Mouse (Mus musculus) left cerebral cortex, adult 9 months (tissue): ENCODE results near the gene Dnph1.
"Not testable (repeated sequence)": the region's sequence is repeated elsewhere in the genome, so short reads cannot be mapped to it uniquely, and the experiment has no call there.

Experiments used
- DNase-seq, 2 experiments: peaks; one replicate each; pipeline ENCODE4 v3.0.0; 2022; ENCODE audit warnings: low spot score in 2 of 2

Dnph1 gene

DNA sequence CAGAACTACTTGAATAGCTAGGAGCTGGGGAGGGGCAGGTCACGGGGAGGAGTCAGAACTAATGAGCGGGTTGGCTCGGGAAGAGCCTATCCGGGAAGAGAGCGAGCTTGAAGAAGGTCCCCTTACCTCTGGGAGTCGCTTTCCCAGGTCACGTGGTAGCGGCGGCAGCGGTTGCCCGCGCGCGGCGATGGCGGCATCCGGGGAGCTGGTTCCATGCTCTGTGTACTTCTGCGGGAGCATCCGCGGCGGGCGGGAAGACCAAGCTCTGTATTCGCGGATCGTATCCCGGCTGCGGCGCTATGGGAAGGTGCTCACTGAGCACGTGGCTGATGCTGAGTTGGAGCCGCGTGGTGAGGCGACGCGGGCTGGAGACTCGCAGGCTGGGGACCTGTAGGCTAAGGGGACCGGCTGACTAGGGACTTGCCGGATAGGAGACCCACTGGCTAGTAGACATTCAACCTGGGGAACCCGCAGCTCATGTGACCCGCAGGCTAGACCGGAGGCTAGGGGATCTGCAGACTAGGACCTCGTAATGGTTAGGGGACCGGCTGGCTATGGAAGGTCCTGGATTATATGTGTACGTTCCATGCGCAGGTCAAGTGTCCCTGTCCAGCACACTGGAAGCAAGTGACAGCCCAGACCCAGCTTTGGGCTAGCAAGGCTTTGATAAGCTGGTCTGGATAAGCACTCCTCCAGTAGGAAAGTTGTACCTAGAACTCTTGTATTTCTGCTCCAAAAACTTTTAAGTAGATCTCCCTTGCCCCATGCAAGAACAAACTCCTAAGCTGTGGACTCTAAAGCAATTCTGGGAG, at the start of gene Dnph1:
Gene Dnph1, plus strand, starts transcription at position 89 of the 812 bp plus-strand sequence.
- peak; percentile 51 to 80 for DNase-seq

- no peak for DNase-seq
Measured at GRCm38 (mm10) chr17:46452683-46453082, 43.8 kb upstream of the Dnph1 start.

DNA sequence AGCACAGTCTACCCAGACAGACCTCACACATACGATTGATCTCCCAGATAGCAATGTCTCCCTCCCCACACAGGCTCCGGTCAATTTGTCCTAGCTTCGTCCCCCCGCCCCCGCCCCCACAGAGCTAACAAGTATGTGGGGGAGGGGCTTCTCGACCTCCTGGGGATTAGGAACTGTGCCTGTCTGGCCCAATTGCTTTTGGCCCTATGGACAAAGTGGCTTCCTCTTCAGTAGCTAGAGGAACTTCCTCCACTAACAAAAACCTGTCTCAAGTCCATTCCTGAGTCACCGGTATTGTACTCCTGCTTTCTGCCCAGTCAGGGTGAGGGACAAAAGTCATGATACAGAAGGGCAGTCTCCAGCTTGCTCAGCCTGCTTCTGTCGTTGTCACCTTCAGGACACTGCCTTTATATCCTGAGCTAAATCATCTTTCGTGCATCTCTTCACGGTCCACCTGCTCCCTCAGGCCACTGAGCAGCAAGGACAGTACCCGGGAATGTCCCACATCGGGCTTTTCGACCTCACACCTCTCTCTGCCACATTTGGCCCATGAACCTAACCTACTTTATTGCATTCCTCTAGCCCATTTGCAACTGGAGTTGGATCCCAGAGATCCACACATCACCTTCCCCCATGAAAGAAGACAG, 43.1 kb upstream of the Dnph1 start:
- DNase-seq = no peak

DNA sequence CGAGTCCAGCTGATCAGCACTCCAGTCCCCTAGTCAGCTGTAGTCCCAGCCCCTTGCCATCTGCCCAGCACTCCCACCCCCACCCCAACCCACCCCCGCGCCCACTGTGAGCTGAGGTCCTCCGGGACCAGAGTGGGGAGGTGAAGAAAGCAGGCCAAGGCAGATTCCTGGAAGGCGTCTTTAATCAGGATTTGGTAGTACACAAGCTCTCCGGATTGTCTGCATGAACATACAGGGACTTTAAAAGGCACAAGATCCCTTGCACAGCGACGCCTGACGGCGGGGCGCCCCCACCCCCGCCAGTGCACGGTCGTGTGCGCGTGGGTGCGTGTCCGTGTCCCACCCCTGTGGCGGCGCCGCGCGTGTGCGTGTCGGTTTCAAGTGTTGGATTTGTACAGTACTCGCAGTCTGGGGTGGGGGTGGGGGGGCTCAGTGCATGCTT, 42.5 kb upstream of the Dnph1 start:
- DNase-seq = no peak

GRCm38 (mm10) chr17:46454539-46454938, 42.0 kb upstream of the Dnph1 start:
- DNase-seq = no peak

DNA sequence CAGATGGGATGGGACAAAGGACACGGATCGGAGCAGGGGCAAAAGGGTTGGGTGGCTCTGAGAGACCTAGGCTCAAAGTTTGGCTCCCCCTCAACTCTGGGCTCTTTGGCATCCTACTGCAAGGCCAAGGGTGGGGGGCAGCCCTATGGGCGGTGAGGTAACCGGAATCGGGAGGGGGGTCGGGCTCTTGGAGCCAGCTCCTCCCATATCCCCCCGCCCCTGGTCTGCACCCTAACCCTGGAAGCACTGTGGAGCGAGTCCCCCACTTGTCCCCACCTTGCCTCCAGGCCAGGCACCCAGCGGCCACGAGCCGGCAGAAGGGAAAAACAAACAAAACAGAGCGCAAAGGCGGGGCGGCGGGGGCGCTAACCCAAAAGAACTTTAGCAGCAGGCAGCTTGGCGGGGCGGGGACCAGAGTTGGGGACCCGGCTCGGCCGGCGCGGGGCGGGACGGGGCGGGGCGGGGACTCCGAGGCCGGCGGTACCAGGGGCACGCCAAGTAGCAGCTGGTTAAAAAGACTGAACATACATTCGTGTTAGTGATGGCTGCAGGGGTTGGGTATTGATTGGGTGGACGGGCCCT, 41.3 kb upstream of the Dnph1 start:
- DNase-seq = no peak

DNA sequence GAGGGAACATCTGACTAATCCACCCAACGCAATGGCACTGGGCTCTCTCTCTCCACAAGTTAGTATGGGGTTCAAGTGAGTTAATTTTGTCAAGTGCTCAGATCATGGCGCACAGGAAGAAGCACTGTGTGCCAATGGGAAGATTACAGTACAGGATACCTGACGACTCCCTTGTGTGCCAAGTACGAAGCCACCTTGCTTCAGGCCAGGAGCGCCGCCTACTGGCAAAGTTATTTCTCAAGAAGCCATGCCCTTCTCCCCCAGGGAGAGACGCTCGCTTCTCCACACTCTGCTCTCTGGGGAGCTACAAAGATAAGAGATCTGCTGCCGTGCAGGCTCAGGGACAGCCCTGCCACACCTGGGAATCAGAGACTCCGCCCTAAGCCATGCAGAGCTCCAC, 38.7 kb upstream of the Dnph1 start:
- DNase-seq = peak in 1 of 2 experiments; percentile 49

DNA sequence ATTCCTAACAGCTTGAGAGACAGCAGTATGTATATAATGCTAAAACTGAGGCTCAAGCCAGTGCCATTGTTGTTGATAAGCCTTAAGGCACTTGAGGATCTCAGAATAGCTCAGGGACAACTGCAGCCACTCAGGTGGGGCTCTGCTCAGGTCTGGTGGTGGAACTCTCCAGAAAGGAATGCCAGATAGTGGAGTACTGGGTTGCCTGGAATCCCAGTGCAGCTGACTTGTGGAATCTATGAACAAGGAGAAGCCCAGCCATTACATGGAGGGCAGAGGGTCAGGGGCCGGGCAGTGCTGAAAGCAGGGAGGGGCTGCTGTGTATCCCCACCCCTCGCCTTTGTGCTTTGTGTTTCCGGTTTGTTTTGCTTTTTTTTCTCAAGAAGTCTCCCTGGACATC, 38.1 kb upstream of the Dnph1 start:
- no peak for DNase-seq

- DNase-seq = no peak
Measured at GRCm38 (mm10) chr17:46460673-46461072, 35.8 kb upstream of the Dnph1 start.

GRCm38 (mm10) chr17:46461347-46461746, 35.2 kb upstream of the Dnph1 start:
- no peak for DNase-seq

DNA sequence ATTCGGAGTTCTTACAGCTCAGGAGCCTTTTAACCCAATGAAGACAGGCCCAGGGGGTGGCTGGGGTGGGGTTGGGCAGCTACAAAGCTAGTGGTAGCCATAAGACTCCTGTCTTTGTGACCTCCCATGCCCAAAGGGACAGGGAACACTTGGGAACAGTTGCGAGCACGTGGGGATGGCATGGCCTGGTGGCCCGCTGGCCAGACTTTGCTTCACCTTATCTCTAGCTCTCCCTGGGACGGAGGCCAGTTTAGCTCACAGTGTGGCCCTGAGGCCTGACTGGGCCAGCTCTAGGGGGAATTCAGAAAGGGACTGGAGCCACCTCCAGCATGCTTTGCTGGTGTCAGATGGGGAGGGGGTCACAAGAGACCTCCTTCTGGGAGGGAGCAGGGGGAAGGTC, 34.3 kb upstream of the Dnph1 start:
- DNase-seq = no peak

- no peak for DNase-seq
Measured at GRCm38 (mm10) chr17:46467830-46468229, 28.7 kb upstream of the Dnph1 start.

- no peak for DNase-seq
Measured at GRCm38 (mm10) chr17:46476601-46477000, 19.9 kb upstream of the Dnph1 start.

GRCm38 (mm10) chr17:46477286-46477685, 19.2 kb upstream of the Dnph1 start:
- DNase-seq = no peak

- peak in 1 of 2 experiments; percentile 71 for DNase-seq
Measured at GRCm38 (mm10) chr17:46483561-46484001, 12.9 kb upstream of the Dnph1 start.

GRCm38 (mm10) chr17:46484021-46484431, 12.5 kb upstream of the Dnph1 start:
- DNase-seq = peak in 1 of 2 experiments; percentile 28

- DNase-seq = no peak
Measured at GRCm38 (mm10) chr17:46484461-46484875, 12.0 kb upstream of the Dnph1 start.

- DNase-seq = no peak
Measured at GRCm38 (mm10) chr17:46486995-46487394, 9.5 kb upstream of the Dnph1 start.

- peak in 1 of 2 experiments; percentile 45 for DNase-seq
Measured at GRCm38 (mm10) chr17:46487431-46487830, 9.1 kb upstream of the Dnph1 start, which contains the start of gene Ttbk1. TSS of gene Ttbk1 (minus strand) at chr17:46487675.

DNA sequence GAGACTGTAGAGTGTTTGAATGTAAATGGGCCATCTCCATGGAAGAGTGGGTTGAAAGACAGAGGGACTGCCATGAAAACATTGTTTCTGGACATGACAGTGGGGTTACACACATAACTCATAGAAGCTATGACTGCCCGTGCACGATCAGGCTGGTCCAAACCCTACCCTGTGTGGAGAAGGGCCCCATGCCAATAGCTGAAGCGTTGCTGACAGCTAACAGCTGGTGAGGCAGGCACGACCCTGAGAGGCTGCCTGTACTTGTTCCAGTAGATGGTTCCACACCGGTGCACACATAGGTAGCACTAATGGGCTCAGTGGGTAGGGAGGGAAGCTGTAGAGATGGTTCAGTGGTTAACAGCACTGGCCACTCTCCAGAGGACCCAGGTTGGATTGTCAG, 1.0 kb upstream of the Dnph1 start:
- DNase-seq = no peak

DNA sequence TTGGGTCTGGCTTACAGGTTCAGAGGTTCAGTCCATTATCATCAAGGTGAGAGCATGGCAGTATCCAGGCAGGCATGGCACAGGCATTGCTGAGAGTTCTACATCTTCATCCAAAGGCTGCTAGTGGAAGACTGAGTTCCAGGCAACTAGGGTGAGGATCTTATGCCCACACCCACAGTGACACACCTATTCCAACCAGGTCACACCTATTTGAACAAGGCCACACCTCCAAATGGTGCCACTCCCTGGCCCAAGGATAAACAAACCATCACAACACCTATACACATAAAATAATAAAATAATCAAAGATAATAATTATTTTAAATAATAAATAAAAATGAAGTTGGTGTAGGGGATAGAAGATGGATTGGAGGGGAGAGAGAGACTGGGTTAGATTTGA, 430 bp upstream of the Dnph1 start:
- DNase-seq = not testable (repeated sequence)

- DNase-seq = no peak
Measured at GRCm38 (mm10) chr17:46497956-46498355, 1.4 kb downstream of the Dnph1 start.

DNA sequence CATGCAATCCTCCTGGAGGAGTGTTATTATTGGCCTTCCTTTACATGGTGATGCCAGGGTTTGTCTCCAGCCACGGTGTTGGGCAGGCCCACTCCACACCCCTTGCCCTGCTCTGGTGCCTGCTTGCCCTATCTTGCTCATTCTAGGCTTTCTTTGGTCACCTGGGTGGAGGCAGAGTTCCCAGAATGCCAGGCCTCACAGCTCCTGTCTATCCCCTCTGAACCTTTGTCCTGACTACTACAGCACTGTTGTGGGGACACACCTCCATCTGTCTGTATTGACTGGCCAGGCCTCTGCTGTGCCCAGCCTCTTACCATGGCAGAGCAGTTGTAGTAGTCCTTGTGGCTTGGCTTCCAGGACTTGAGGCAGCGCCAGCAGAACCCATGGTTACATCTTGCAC, 6.3 kb downstream of the Dnph1 start:
- no peak for DNase-seq
